Mouse (Mus musculus) lung, postnatal 0 days (tissue): ENCODE results near the gene Braf. TPM values are rescaled to one million over a fixed set of nuclear protein-coding genes. Genes with fewer than 3 reads are reported as not detected.
"Not testable (repeated sequence)": the region's sequence is repeated elsewhere in the genome, so short reads cannot be mapped to it uniquely, and the experiment has no call there.

Experiments
- ATAC-seq: fragments of 200-750 bp; cut with Nextera tagmentation; 2 replicates; pipeline ENCODE4 v1.8.0; 2017; ENCODE audit warnings: moderate library complexity
- DNase-seq: peaks from one replicate; pipeline ENCODE4 v3.0.0-alpha.2; 2016; ENCODE audit warnings: low spot score
- H3K27ac ChIP-seq: fragments of 300-500 bp; sonication (generic); 2 replicates; pipeline ENCODE4 v1.5.1; 2014; ENCODE audit warnings: antibody characterized with exemption, mild to moderate bottlenecking, low read length, mixed read lengths
- H3K27me3 ChIP-seq: fragments of 300-500 bp; sonication (generic); replicated peaks from 2 replicates; pipeline ENCODE4 v1.6.1; 2014; ENCODE audit warnings: low read length, mixed read lengths; ENCODE audit not compliant: insufficient read depth
- H3K36me3 ChIP-seq: fragments of 300-500 bp; sonication (generic); 2 replicates; pipeline ENCODE4 v1.6.1; 2014; ENCODE audit warnings: low read length, mixed read lengths; ENCODE audit not compliant: insufficient read depth
- H3K4me1 ChIP-seq: fragments of 300-500 bp; sonication (generic); 2 replicates; pipeline ENCODE4 v1.6.1; 2014; ENCODE audit warnings: antibody characterized with exemption, low read depth, low read length, mixed read lengths; ENCODE audit not compliant: insufficient read depth
- H3K4me2 ChIP-seq: fragments of 300-500 bp; sonication (generic); replicated peaks from 2 replicates; pipeline ENCODE4 v1.6.1; 2014; ENCODE audit warnings: low read depth, mild to moderate bottlenecking, low read length, moderate library complexity, mixed read lengths
- H3K4me3 ChIP-seq: fragments of 300-500 bp; sonication (generic); 2 replicates; pipeline ENCODE4 v1.5.1; 2014; ENCODE audit warnings: low read depth, low read length
- H3K9ac ChIP-seq: fragments of 300-500 bp; sonication (generic); replicated peaks from 2 replicates; pipeline ENCODE4 v1.6.1; 2014; ENCODE audit warnings: low read depth, mild to moderate bottlenecking
- H3K9me3 ChIP-seq: fragments of 300-500 bp; sonication (generic); 2 replicates; pipeline ENCODE4 v1.6.1; 2016; ENCODE audit warnings: low read length, mixed read lengths
- CTCF ChIP-seq: IDR thresholded peaks from 2 replicates; pipeline ENCODE4 v1.5.1; 2016; ENCODE audit warnings: antibody characterized with exemption, mild to moderate bottlenecking
- EP300 ChIP-seq: IDR thresholded peaks from 2 replicates; pipeline ENCODE4 v1.6.1; 2016; ENCODE audit warnings: antibody characterized with exemption, mild to moderate bottlenecking, control low read depth
- WGBS: fragments of 180-500 bp; shearing (Covaris S2); extraction: QIAGEN DNeasy Blood & Tissue Kit; methylation state at CpG from one replicate; pipeline ENCODE4 v1.1.7; 2014; 5-methylcytosine and 5-hydroxymethylcytosine counted together
- polyA plus RNA-seq: library from polyadenylated mRNA; unstranded; fragments of >200 nt; fragmentation: Nextera tagmentation; extraction: Ambion mirVana; gene quantifications from 2 replicates; pipeline ENCODE4 v1.2.1, GENCODE M21; 2015

Gene Braf
- 8.1 and 9.6 TPM in 2 replicates for polyA plus RNA-seq

GRCm38 (mm10) chr6:39724866-39725711, at the start of gene Braf:
Gene Braf (minus strand): TSS chr6:39725463.
- H3K4me2 ChIP-seq = peak within 1 kb of the TSS; percentile 86
- peak within 1 kb of the TSS; percentile 98 for H3K4me3 ChIP-seq
- DNase-seq = peak; percentile 96
- H3K4me1 ChIP-seq = peaks cover 15% of the 10 kb centered on the region; the same call in 1 of the 2 replicates
- no peaks in the 10 kb centered on the region for H3K9me3 ChIP-seq
- WGBS = under 1% methylated on average over 50 of the region's 101 CpGs
- peak within 1 kb of the TSS; percentile 76 for H3K9ac ChIP-seq
- no peaks in the 10 kb centered on the region for H3K27me3 ChIP-seq
- peak; percentile 94 for ATAC-seq
- TF ChIP-seq EP300 (no peak), CTCF (peak; percentile 42)
- H3K27ac ChIP-seq = peak within 1 kb of the TSS; percentile 96
- no peaks in the 10 kb centered on the region for H3K36me3 ChIP-seq

- Histone ChIP-seq H3K4me2 (no peak overlapping the region), H3K4me3 (no peak overlapping the region), H3K9me3 (no peaks in the 10 kb centered on the region), H3K4me1 (no peaks in the 10 kb centered on the region), H3K36me3 (no peaks in the 10 kb centered on the region), H3K27me3 (no peaks in the 10 kb centered on the region), H3K9ac (no peak overlapping the region), H3K27ac (no peak overlapping the region)
- ATAC-seq (no peak), DNase-seq (no peak)
- WGBS = 76% methylated on average over 9 of the region's 9 CpGs
- TF ChIP-seq EP300 = no peak
- no peak for TF ChIP-seq CTCF
Measured at GRCm38 (mm10) chr6:39775029-39775428, 49.8 kb upstream of the Braf start.

- H3K9ac ChIP-seq = no peak overlapping the region
- ATAC-seq (no peak), DNase-seq (no peak)
- H3K4me1 ChIP-seq = no peaks in the 10 kb centered on the region
- H3K27ac ChIP-seq = no peak overlapping the region
- H3K4me3 ChIP-seq = no peak overlapping the region
- H3K4me2 ChIP-seq = no peak overlapping the region
- no peaks in the 10 kb centered on the region for H3K27me3 ChIP-seq
- 94% methylated on average over 2 of the region's 2 CpGs for WGBS
- H3K36me3 ChIP-seq = no peaks in the 10 kb centered on the region
- no peaks in the 10 kb centered on the region for H3K9me3 ChIP-seq
- TF ChIP-seq EP300 = no peak
- TF ChIP-seq CTCF = no peak
Measured at GRCm38 (mm10) chr6:39757229-39757628, 32.0 kb upstream of the Braf start.

GRCm38 (mm10) chr6:39749881-39750280, 24.6 kb upstream of the Braf start:
- DNase-seq (no peak), ATAC-seq (no peak)
- H3K36me3 ChIP-seq = no peaks in the 10 kb centered on the region
- no peak overlapping the region for H3K4me2 ChIP-seq
- no peak overlapping the region for H3K9ac ChIP-seq
- H3K27ac ChIP-seq = no peak overlapping the region
- H3K4me3 ChIP-seq = no peak overlapping the region
- no peak for TF ChIP-seq EP300
- no peak for TF ChIP-seq CTCF
- H3K9me3 ChIP-seq = no peaks in the 10 kb centered on the region
- no peaks in the 10 kb centered on the region for H3K4me1 ChIP-seq
- WGBS = 25% methylated on average over 6 of the region's 6 CpGs
- H3K27me3 ChIP-seq = no peaks in the 10 kb centered on the region

GRCm38 (mm10) chr6:39747094-39747493, 21.8 kb upstream of the Braf start:
- no peaks in the 10 kb centered on the region for H3K4me1 ChIP-seq
- no peaks in the 10 kb centered on the region for H3K27me3 ChIP-seq
- WGBS = 35% methylated on average over 1 of the region's 1 CpGs

GRCm38 (mm10) chr6:39745456-39745855, 20.2 kb upstream of the Braf start:
- WGBS = 73% methylated on average over 1 of the region's 1 CpGs
- Histone ChIP-seq H3K27me3 (no peaks in the 10 kb centered on the region), H3K36me3 (no peaks in the 10 kb centered on the region), H3K4me2 (no peak overlapping the region), H3K27ac (no peak overlapping the region), H3K4me3 (no peak overlapping the region), H3K9ac (no peak overlapping the region), H3K9me3 (no peaks in the 10 kb centered on the region), H3K4me1 (no peaks in the 10 kb centered on the region)
- DNase-seq (no peak), ATAC-seq (no peak)
- no peak for TF ChIP-seq EP300
- no peak for TF ChIP-seq CTCF

More at GRCm38 (mm10) chr6:39747094-39747493, 21.8 kb upstream of the Braf start:
- Histone ChIP-seq H3K4me2 (no peak overlapping the region), H3K4me3 (no peak overlapping the region), H3K9ac (no peak overlapping the region), H3K27ac (no peak overlapping the region), H3K9me3 (no peaks in the 10 kb centered on the region), H3K36me3 (no peaks in the 10 kb centered on the region)
- TF ChIP-seq EP300 (no peak), CTCF (no peak)
- ATAC-seq = no peak
- no peak for DNase-seq

- H3K36me3 ChIP-seq, H3K4me1 ChIP-seq, H3K4me2 ChIP-seq, DNase-seq, H3K9ac ChIP-seq, H3K27me3 ChIP-seq, H3K4me3 ChIP-seq, H3K9me3 ChIP-seq, ATAC-seq, H3K27ac ChIP-seq: not testable (repeated sequence)
- 84% methylated on average over 9 of the region's 9 CpGs for WGBS
Measured at GRCm38 (mm10) chr6:39739698-39740097, 14.4 kb upstream of the Braf start.
